Mouse (Mus musculus): ENCODE measurements around the gene Ccl17. TPM values are rescaled to one million over a fixed set of nuclear protein-coding genes. Genes with fewer than 3 reads are reported as not detected.

Gene Ccl17
- polyA plus RNA-seq, 1 experiment from 2014 or later = 0.51 TPM

- ATAC-seq (replicated peaks; ENCODE audit: extremely low read depth, insufficient read depth, low FRiP score) = peak; percentile 75; the same call in 1 of the 2 replicates
- no peaks in the 10 kb centered on the region for H3K9me3 ChIP-seq (replicated peaks; ENCODE audit: control insufficient read depth, low read length)
- H3K9ac ChIP-seq (ENCODE audit: low read length) = no peak overlapping the region
- peaks cover 21% of the 10 kb centered on the region for H3K4me1 ChIP-seq (ENCODE audit: control insufficient read depth, insufficient read depth, low read length)
- H3K36me3 ChIP-seq (ENCODE audit: control insufficient read depth, insufficient read depth) = no peaks in the 10 kb centered on the region
- no peaks in the 10 kb centered on the region for H3K27me3 ChIP-seq (ENCODE audit: control insufficient read depth, insufficient read depth, low read length)
- 35% methylated on average over 5 of the region's 5 CpGs for WGBS
- H3K4me3 ChIP-seq (ENCODE audit: low read length) = no peak overlapping the region
- peak overlapping the region; percentile 53; the same call in 1 of the 2 replicates for H3K27ac ChIP-seq (ENCODE audit: low read length)
- no peak overlapping the region for H3K4me2 ChIP-seq (ENCODE audit: low read depth, low read length)
These were observed 31.8 kb upstream of the Ccl17 start for GRCm38 (mm10) chr8:94778473-94778872.

DNA sequence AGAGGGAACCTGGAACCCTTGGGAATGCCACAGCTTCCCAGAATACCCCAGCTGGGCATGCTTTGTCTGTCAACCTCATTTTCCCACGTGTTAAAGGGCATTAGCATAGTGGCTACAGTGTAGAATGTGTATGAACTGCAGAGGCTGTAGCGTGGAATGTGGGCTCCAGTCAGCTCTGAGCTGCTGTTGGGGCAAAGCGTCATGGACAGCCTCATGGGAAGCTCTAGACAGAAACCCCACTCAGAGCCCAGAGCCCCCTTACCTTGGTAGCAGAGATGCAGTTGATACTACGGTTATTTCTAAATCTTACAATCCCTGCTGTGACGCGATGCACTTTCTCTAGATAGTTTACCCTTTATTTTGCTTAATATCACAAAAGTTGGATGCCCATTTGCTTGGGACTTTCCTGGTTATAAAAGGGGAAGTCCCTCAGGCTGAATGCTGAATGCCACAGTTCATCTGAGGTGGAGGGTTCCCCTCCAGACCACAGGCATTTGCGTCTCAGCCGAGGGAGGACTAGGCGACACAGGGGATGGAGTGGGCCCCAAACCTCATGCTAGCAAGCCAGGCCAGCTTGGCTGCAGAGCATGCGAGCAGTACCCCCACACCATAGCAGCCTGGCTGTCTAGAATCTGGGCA lies 31.2 kb upstream of the Ccl17 start:
- H3K9me3 ChIP-seq (replicated peaks; ENCODE audit: control insufficient read depth, low read length) = no peaks in the 10 kb centered on the region
- H3K9ac ChIP-seq (ENCODE audit: low read length) = no peak overlapping the region
- no peak overlapping the region for H3K4me2 ChIP-seq (ENCODE audit: low read depth, low read length)
- 60% methylated on average over 10 of the region's 10 CpGs for WGBS
- no peaks in the 10 kb centered on the region for H3K36me3 ChIP-seq (ENCODE audit: control insufficient read depth, insufficient read depth)
- no peaks in the 10 kb centered on the region for H3K27me3 ChIP-seq (ENCODE audit: control insufficient read depth, insufficient read depth, low read length)
- H3K27ac ChIP-seq (ENCODE audit: low read length) = peak overlapping the region; percentile 3; the same call in 1 of the 2 replicates
- ATAC-seq (replicated peaks; ENCODE audit: extremely low read depth, insufficient read depth, low FRiP score) = no peak
- peaks cover 21% of the 10 kb centered on the region for H3K4me1 ChIP-seq (ENCODE audit: control insufficient read depth, insufficient read depth, low read length)
- no peak overlapping the region for H3K4me3 ChIP-seq (ENCODE audit: low read length)

DNA sequence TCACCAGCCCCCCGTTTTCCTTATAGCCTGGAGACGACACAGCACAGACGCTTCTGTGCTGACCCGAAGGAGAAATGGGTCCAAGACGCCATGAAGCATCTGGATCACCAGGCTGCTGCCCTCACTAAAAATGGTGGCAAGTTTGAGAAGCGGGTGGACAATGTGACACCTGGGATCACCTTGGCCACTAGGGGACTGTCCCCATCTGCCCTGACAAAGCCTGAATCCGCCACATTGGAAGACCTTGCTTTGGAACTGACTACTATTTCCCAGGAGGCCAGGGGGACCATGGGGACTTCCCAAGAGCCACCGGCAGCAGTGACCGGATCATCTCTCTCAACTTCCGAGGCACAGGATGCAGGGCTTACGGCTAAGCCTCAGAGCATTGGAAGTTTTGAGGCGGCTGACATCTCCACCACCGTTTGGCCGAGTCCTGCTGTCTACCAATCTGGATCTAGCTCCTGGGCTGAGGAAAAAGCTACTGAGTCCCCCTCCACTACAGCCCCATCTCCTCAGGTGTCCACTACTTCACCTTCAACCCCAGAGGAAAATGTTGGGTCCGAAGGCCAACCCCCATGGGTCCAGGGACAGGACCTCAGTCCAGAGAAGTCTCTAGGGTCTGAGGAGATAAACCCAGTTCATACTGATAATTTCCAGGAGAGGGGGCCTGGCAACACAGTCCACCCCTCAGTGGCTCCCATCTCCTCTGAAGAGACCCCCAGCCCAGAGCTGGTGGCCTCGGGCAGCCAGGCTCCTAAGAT lies 30.5 kb upstream of the Ccl17 start:
- H3K9me3 ChIP-seq (replicated peaks; ENCODE audit: control insufficient read depth, low read length) = no peaks in the 10 kb centered on the region
- H3K27ac ChIP-seq (ENCODE audit: low read length) = no peak overlapping the region
- H3K27me3 ChIP-seq (ENCODE audit: control insufficient read depth, insufficient read depth, low read length) = no peaks in the 10 kb centered on the region
- H3K4me2 ChIP-seq (ENCODE audit: low read depth, low read length) = no peak overlapping the region
- peaks cover 27% of the 10 kb centered on the region for H3K4me1 ChIP-seq (ENCODE audit: control insufficient read depth, insufficient read depth, low read length)
- H3K9ac ChIP-seq (ENCODE audit: low read length) = no peak overlapping the region
- ATAC-seq (replicated peaks; ENCODE audit: extremely low read depth, insufficient read depth, low FRiP score) = no peak
- H3K4me3 ChIP-seq (ENCODE audit: low read length) = no peak overlapping the region
- H3K36me3 ChIP-seq (ENCODE audit: control insufficient read depth, insufficient read depth) = no peaks in the 10 kb centered on the region
- WGBS = 93% methylated on average over 16 of the region's 16 CpGs

GRCm38 (mm10) chr8:94780491-94781154 lies 29.6 kb upstream of the Ccl17 start:
- peaks cover 27% of the 10 kb centered on the region for H3K4me1 ChIP-seq (ENCODE audit: control insufficient read depth, insufficient read depth, low read length)
- no peaks in the 10 kb centered on the region for H3K36me3 ChIP-seq (ENCODE audit: control insufficient read depth, insufficient read depth)
- H3K9me3 ChIP-seq (replicated peaks; ENCODE audit: control insufficient read depth, low read length) = no peaks in the 10 kb centered on the region
- WGBS = 71% methylated on average over 21 of the region's 21 CpGs
- no peak for ATAC-seq (replicated peaks; ENCODE audit: extremely low read depth, insufficient read depth, low FRiP score)
- H3K27ac ChIP-seq (ENCODE audit: low read length) = no peak overlapping the region
- H3K4me3 ChIP-seq (ENCODE audit: low read length) = no peak overlapping the region
- no peaks in the 10 kb centered on the region for H3K27me3 ChIP-seq (ENCODE audit: control insufficient read depth, insufficient read depth, low read length)
- no peak overlapping the region for H3K4me2 ChIP-seq (ENCODE audit: low read depth, low read length)
- no peak overlapping the region for H3K9ac ChIP-seq (ENCODE audit: low read length)

- H3K27ac ChIP-seq (ENCODE audit: low read length) = no peak overlapping the region
- H3K36me3 ChIP-seq (ENCODE audit: control insufficient read depth, insufficient read depth) = no peaks in the 10 kb centered on the region
- peaks cover 27% of the 10 kb centered on the region for H3K4me1 ChIP-seq (ENCODE audit: control insufficient read depth, insufficient read depth, low read length)
- H3K9me3 ChIP-seq (replicated peaks; ENCODE audit: control insufficient read depth, low read length) = no peaks in the 10 kb centered on the region
- H3K9ac ChIP-seq (ENCODE audit: low read length) = no peak overlapping the region
- H3K4me3 ChIP-seq (ENCODE audit: low read length) = no peak overlapping the region
- H3K27me3 ChIP-seq (ENCODE audit: control insufficient read depth, insufficient read depth, low read length) = no peaks in the 10 kb centered on the region
- H3K4me2 ChIP-seq (ENCODE audit: low read depth, low read length) = 0 out of 2 replicates have a peak overlapping the region, but pooled peaks have one; percentile 21
- 59% methylated on average over 7 of the region's 7 CpGs for WGBS
- ATAC-seq (replicated peaks; ENCODE audit: extremely low read depth, insufficient read depth, low FRiP score) = no peak
These were observed 29.0 kb upstream of the Ccl17 start for GRCm38 (mm10) chr8:94781155-94781837.

DNA sequence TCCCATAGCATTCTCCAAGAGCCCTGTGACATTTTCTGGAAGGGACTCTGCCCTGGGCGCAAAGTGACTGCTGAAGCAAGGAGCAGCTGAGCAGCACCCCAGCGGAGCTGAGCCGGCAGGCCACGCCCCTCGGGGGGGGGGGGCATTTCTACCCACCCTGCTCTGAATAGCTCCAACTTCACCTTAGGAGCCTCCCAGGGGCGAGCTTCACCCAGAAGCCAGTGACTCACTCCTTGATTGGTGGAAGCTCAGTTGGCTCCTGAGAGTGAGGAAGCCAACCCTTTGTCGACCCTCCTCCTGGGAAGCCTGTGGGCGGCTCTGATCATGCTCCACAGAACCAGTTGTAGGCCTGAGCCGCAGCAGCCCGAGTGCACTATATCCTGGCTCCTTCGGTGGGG lies 28.4 kb upstream of the Ccl17 start:
- Histone ChIP-seq H3K36me3 (ENCODE audit: control insufficient read depth, insufficient read depth) (no peaks in the 10 kb centered on the region), H3K27me3 (ENCODE audit: control insufficient read depth, insufficient read depth, low read length) (no peaks in the 10 kb centered on the region), H3K9ac (ENCODE audit: low read length) (no peak overlapping the region), H3K27ac (ENCODE audit: low read length) (no peak overlapping the region), H3K4me3 (ENCODE audit: low read length) (no peak overlapping the region), H3K4me2 (ENCODE audit: low read depth, low read length) (peak overlapping the region; percentile 21; the same call in 1 of the 2 replicates), H3K9me3 (replicated peaks; ENCODE audit: control insufficient read depth, low read length) (no peaks in the 10 kb centered on the region), H3K4me1 (ENCODE audit: control insufficient read depth, insufficient read depth, low read length) (peaks cover 27% of the 10 kb centered on the region)
- WGBS = 16% methylated on average over 10 of the region's 11 CpGs
- peak; percentile 45; the same call in 1 of the 2 replicates for ATAC-seq (replicated peaks; ENCODE audit: extremely low read depth, insufficient read depth, low FRiP score)

DNA sequence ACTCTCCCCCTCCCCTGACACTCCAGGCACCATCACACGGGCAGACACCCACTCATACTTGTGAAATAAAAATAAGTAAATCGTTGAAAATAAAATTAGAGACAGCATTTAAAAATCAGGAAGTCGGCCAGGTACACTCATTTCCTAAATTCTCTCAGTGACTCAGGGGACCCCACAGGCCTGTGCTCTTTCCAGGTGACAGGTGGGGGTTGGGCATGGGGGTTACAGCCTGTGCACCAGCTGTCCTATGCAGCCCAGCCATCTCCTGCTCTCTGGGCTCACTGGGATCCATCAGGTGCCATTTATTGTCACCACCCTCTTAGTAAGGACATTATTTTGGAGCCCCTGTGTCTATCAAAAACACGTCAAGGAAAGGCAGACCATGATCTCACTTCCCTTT lies 26.4 kb upstream of the Ccl17 start:
- peaks cover 21% of the 10 kb centered on the region for H3K4me1 ChIP-seq (ENCODE audit: control insufficient read depth, insufficient read depth, low read length)
- no peak overlapping the region for H3K4me2 ChIP-seq (ENCODE audit: low read depth, low read length)
- no peaks in the 10 kb centered on the region for H3K9me3 ChIP-seq (replicated peaks; ENCODE audit: control insufficient read depth, low read length)
- H3K27ac ChIP-seq (ENCODE audit: low read length) = no peak overlapping the region
- H3K36me3 ChIP-seq (ENCODE audit: control insufficient read depth, insufficient read depth) = no peaks in the 10 kb centered on the region
- no peak overlapping the region for H3K4me3 ChIP-seq (ENCODE audit: low read length)
- WGBS = 57% methylated on average over 4 of the region's 4 CpGs
- H3K27me3 ChIP-seq (ENCODE audit: control insufficient read depth, insufficient read depth, low read length) = no peaks in the 10 kb centered on the region
- ATAC-seq (replicated peaks; ENCODE audit: extremely low read depth, insufficient read depth, low FRiP score) = no peak
- no peak overlapping the region for H3K9ac ChIP-seq (ENCODE audit: low read length)

DNA sequence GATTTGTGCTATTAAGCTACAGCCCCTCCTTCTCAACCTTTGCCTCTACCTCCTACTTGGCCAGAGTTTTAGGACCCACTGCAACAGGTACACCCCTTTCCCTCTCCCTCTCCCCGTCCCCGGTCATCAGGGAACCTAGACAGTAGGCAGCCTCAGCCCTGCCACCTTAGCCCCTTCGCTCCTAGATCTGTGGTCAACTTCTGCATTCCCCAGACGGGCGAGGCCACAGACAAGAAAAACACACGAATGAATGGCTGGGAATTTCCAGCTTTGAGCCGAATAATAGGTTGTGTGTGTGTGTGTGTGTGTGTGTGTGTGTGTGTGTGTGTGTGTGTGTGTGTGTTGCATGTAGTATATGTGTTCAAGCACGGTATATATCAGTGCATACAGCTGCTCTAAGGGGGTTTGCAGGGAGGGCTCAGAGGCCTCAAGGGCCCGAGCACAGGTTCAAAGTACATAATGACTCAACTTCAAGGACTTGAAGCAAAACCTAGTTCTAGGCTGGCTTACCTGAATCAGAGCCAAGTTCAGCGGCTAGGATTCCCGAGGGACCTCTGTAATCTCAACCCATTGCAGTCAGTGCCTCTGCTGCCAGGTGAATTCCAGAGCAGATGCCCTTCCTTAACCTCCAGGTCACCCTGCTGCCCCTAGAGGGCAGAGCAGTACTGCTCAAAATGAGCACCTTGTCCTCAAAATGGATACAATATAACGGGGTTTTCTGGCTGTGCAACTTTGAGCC lies 24.8 kb upstream of the Ccl17 start:
- H3K9me3 ChIP-seq (replicated peaks; ENCODE audit: control insufficient read depth, low read length) = no peaks in the 10 kb centered on the region
- no peak overlapping the region for H3K9ac ChIP-seq (ENCODE audit: low read length)
- no peak overlapping the region for H3K27ac ChIP-seq (ENCODE audit: low read length)
- H3K36me3 ChIP-seq (ENCODE audit: control insufficient read depth, insufficient read depth) = no peaks in the 10 kb centered on the region
- peaks cover 17% of the 10 kb centered on the region for H3K4me1 ChIP-seq (ENCODE audit: control insufficient read depth, insufficient read depth, low read length)
- H3K27me3 ChIP-seq (ENCODE audit: control insufficient read depth, insufficient read depth, low read length) = no peaks in the 10 kb centered on the region
- no peak overlapping the region for H3K4me3 ChIP-seq (ENCODE audit: low read length)
- 50% methylated on average over 12 of the region's 12 CpGs for WGBS
- no peak overlapping the region for H3K4me2 ChIP-seq (ENCODE audit: low read depth, low read length)
- 0 out of 2 replicates have a peak, but pooled peaks have one; percentile 11 for ATAC-seq (replicated peaks; ENCODE audit: extremely low read depth, insufficient read depth, low FRiP score)

All from heart, embryonic 16.5 days (tissue).